7 mouse cellular contexts compared by ENCODE assay signal in genomic region chr8:120898008-120898407, GRCm38 (mm10).
A peak's percentile ranks its signal among the peaks of the same experiment; 100 is the strongest.
DNase-seq lines count a peak whose midpoint lies in the region; TF ChIP-seq lines count a peak whose summit lies in the region.

No protein-coding gene starts in this region.

- no peaks in the 10 kb centered on the region for H3K79me2 ChIP-seq in MEL (ENCODE audit: control insufficient read depth, insufficient read depth, low read length, poor library complexity)

- no peak overlapping the region for H3K27ac ChIP-seq in MEL (ENCODE audit: control insufficient read depth, low read depth, low read length)
- no peak overlapping the region for H3K27ac ChIP-seq in bone marrow macrophage, adult 2 months (ENCODE audit: insufficient read depth, low read depth, low read length)

- H3K9ac ChIP-seq in MEL (ENCODE audit: control insufficient read depth, low read depth, low read length, poor library complexity, severe bottlenecking), result no peak overlapping the region

- H3K9me3 ChIP-seq in MEL (replicated peaks; ENCODE audit: insufficient read depth, low read length), result no peaks in the 10 kb centered on the region

- no peaks in the 10 kb centered on the region for H3K36me3 ChIP-seq in MEL (ENCODE audit: control insufficient read depth in 1 of 2, insufficient read depth in 2 of 2, low read length in 2 of 2)

- intact Hi-C loops in left cerebral cortex, postnatal 14 days (cut with DNase I), result loop anchor here (5.0 kb wide), 2 partner anchors 74 to 194 kb away; no protein-coding TSS in a partner anchor

- no peaks in the 10 kb centered on the region for H3K27me3 ChIP-seq in MEL (ENCODE audit: control insufficient read depth in 1 of 2, insufficient read depth in 2 of 2, low read length in 2 of 2)

- no peak for TF ChIP-seq EP300 in MEL (IDR thresholded peaks at IDR 0.05; ENCODE audit: low read depth in 1 of 2, low read length in 2 of 2)

- DNase-seq in left cerebral cortex, postnatal 14 days (ENCODE audit: low spot score in 2 of 2), result peak; percentile 42 to 59
- no peak for DNase-seq in left cerebral cortex, adult 8-10 months (ENCODE audit: low spot score in 2 of 2)
- DNase-seq in MEL (ENCODE audit: low read depth, low spot score), result peak; percentile 33
- DNase-seq in heart, postnatal 4 days, result peak; percentile 74
- peak; percentile 60 for DNase-seq in lung, postnatal 36 days
- DNase-seq in thymus, postnatal 10 days (ENCODE audit: low spot score in 2 of 2), result peak; percentile 11 to 59

- peak; percentile 2; the same call in 1 of the 2 replicates for TF ChIP-seq RAD21 in MEL (IDR thresholded peaks at IDR 0.05; ENCODE audit: low read depth, low read length)

- H3K4me3 ChIP-seq in MEL (ENCODE audit: control insufficient read depth in 1 of 2, insufficient read depth in 1 of 2, low read depth in 2 of 2, low read length in 2 of 2), result no peak overlapping the region
- no peak overlapping the region for H3K4me3 ChIP-seq in bone marrow macrophage, adult 2 months (ENCODE audit: insufficient read depth, low read length)

- no peaks in the 10 kb centered on the region for H3K4me1 ChIP-seq in MEL (ENCODE audit: control insufficient read depth in 1 of 2, insufficient read depth in 2 of 2, low read length in 2 of 2)
- no peaks in the 10 kb centered on the region for H3K4me1 ChIP-seq in bone marrow macrophage, adult 2 months (ENCODE audit: control insufficient read depth, insufficient read depth, low read length)

- TF ChIP-seq CTCF in MEL (IDR thresholded peaks at IDR 0.05 in 2 of 3, conservative IDR thresholded peaks at IDR 0.05 in 1 of 3; ENCODE audit: control insufficient read depth in 1 of 3, insufficient read depth in 1 of 3, low read depth in 2 of 3, low read length in 3 of 3, poor library complexity in 1 of 3, severe bottlenecking in 1 of 3), result peak; percentile 29 to 71 (median 45); a peak in 5 of 6 replicates
- TF ChIP-seq CTCF in bone marrow macrophage, adult 2 months (IDR thresholded peaks at IDR 0.05; ENCODE audit: low read depth, low read length), result peak; percentile 52

- TF ChIP-seq POLR2A in MEL (IDR thresholded peaks at IDR 0.05; ENCODE audit: control insufficient read depth in 1 of 2, insufficient read depth in 1 of 2, low read depth in 1 of 2, low read length in 2 of 2, poor library complexity in 1 of 2), result no peak
- no peak for TF ChIP-seq POLR2A in bone marrow macrophage, adult 2 months (IDR thresholded peaks at IDR 0.05; ENCODE audit: borderline replicate concordance, low read depth, low read length)

TF ChIP-seq in MEL, 35 proteins besides CTCF, POLR2A, EP300 and RAD21:
- TF ChIP-seq BHLHE40 (IDR thresholded peaks at IDR 0.05; ENCODE audit: borderline replicate concordance, low read depth, low read length) (no peak), SMC3 (IDR thresholded peaks at IDR 0.05; ENCODE audit: low read depth, low read length) (peak; percentile 23), RCOR1 (IDR thresholded peaks at IDR 0.05; ENCODE audit: low read depth, low read length) (no peak)

Comparison
In these comparisons a context has a peak if more than half of its experiments do, and no peak if none do; other contexts are left out.
1. DNase-seq: peak in left cerebral cortex, postnatal 14 days (2 of 2), MEL (single experiment), heart, postnatal 4 days (single experiment), lung, postnatal 36 days (single experiment) and thymus, postnatal 10 days (2 of 2); none in left cerebral cortex, adult 8-10 months (0 of 2).